Mouse (Mus musculus): ENCODE data around the gene D10Wsu102e.

- TF ChIP-seq CTCF (IDR thresholded peaks at IDR 0.05; ENCODE audit: control insufficient read depth, insufficient read depth, insufficient read length), result no peak
- no peak for TF ChIP-seq MYOG (IDR thresholded peaks at IDR 0.05; ENCODE audit: control insufficient read depth, extremely low read depth, insufficient read length)
- TF ChIP-seq MYOD1 (IDR thresholded peaks at IDR 0.05; ENCODE audit: control insufficient read depth, insufficient read length, low read depth), result no peak
Observed at GRCm38 (mm10) chr10:83383863-83384262, 23.8 kb downstream of the D10Wsu102e start.

Measured in C2C12 (cell line).